Mouse (Mus musculus) hindbrain, embryonic 14.5 days (tissue): ENCODE data around the gene Smarcd1. TPM values are rescaled to one million over a fixed set of nuclear protein-coding genes. Genes with fewer than 3 reads are reported as not detected.

Experiments
- ATAC-seq: fragments of 200-750 bp; cut with Nextera tagmentation; 2 replicates; pipeline ENCODE4 v1.8.0; 2017; ENCODE audit warnings: moderate number of reproducible peaks, mild to moderate bottlenecking, moderate TSS enrichment, moderate library complexity; ENCODE audit not compliant: low FRiP score
- DNase-seq: peaks from one replicate; pipeline ENCODE4 v3.0.0-alpha.2; 2015; ENCODE audit warnings: low spot score
- H3K27ac ChIP-seq: fragments of 300-500 bp; sonication (generic); 2 replicates; pipeline ENCODE4 v1.5.1; 2014; ENCODE audit warnings: mild to moderate bottlenecking, moderate library complexity
- H3K27me3 ChIP-seq: fragments of 300-500 bp; sonication (generic); 2 replicates; pipeline ENCODE4 v1.6.1; 2014; ENCODE audit warnings: mild to moderate bottlenecking, low read length, mixed read lengths; ENCODE audit not compliant: control insufficient read depth, insufficient read depth
- H3K36me3 ChIP-seq: fragments of 300-500 bp; sonication (generic); replicated peaks from 2 replicates; pipeline ENCODE4 v1.6.1; 2014; ENCODE audit not compliant: control insufficient read depth, insufficient read depth
- H3K4me1 ChIP-seq: fragments of 300-500 bp; sonication (generic); replicated peaks from 2 replicates; pipeline ENCODE4 v1.6.1; 2014; ENCODE audit warnings: antibody characterized with exemption, low read length, mixed read lengths; ENCODE audit not compliant: control insufficient read depth, insufficient read depth
- H3K4me2 ChIP-seq: fragments of 300-500 bp; sonication (generic); replicated peaks from 2 replicates; pipeline ENCODE4 v1.6.1; 2014; ENCODE audit warnings: mild to moderate bottlenecking, moderate library complexity
- H3K4me3 ChIP-seq: fragments of 300-500 bp; sonication (generic); replicated peaks from 2 replicates; pipeline ENCODE4 v1.5.1; 2014; ENCODE audit warnings: mild to moderate bottlenecking, low read length
- H3K9ac ChIP-seq: fragments of 300-500 bp; sonication (generic); 2 replicates; pipeline ENCODE4 v1.6.1; 2014
- H3K9me3 ChIP-seq: fragments of 300-500 bp; sonication (generic); 2 replicates; pipeline ENCODE4 v1.6.1; 2016; ENCODE audit warnings: low read length; ENCODE audit not compliant: control insufficient read depth
- whole genome bisulfite sequencing: fragments of 180-500 bp; shearing (Covaris S2); extraction: QIAGEN DNeasy Blood & Tissue Kit; methylation state at CpG from one replicate; pipeline ENCODE4 v1.1.7; 2014; 5-methylcytosine and 5-hydroxymethylcytosine counted together
- polyA plus RNA-seq: library from polyadenylated mRNA; unstranded; fragments of >200 nt; fragmentation: Nextera tagmentation; extraction: Ambion mirVana; gene quantifications from 2 replicates; pipeline ENCODE4 v1.2.1, GENCODE M21; 2014

The Smarcd1 gene
- polyA plus RNA-seq, 1 experiment from 2014 or later: 107 TPM

DNA sequence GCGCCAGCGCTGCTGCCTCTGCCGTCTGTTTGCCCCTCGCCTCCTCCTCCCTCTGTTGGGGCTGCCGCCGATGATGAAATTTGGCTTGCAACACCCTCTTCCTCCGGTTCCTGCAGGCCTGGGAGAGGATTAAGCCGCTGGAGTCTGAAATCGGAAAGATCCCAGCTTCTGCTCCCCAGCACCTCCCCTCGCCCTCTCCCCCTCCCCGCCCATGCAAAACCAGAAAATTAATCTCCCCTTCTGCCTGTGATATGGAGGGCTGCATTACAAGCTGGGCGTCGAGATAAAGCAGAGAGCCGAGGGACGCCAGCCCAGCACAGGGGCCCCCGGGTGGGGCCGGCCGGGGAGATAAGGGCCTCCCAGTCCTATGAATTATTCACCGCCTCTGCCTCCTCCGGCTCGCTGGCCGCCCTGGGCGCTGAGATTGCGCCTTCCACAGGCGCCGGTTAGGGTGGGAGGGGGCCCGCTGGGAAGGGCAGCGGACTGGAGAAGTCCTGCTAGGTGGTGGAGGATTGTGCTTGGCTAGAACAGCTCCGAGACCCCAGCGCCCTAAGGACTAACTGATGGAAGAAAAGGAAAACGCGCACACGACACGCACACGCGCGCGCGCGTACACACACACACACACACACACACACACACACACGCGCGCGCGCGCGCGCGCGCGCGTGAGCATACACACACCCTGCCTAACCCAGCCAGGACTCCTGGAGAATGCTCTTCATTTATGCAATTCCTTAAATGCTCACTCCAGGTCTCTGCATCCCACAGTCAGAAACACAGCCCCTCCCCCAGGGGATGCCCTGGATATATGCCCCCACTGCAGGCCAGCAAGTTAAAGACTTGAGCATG lies 37.1 kb upstream of the Smarcd1 start:
- peak overlapping the region; percentile 75 for H3K9ac ChIP-seq
- H3K4me1 ChIP-seq: peaks cover 38% of the 10 kb centered on the region
- ATAC-seq (peak; percentile 67), DNase-seq (peak; percentile 75)
- H3K9me3 ChIP-seq: no peaks in the 10 kb centered on the region
- H3K27ac ChIP-seq: peak overlapping the region; percentile 87
- no peaks in the 10 kb centered on the region for H3K36me3 ChIP-seq
- H3K4me2 ChIP-seq: peak overlapping the region; percentile 90
- WGBS: 1% methylated on average over 39 of the region's 52 CpGs
- peak overlapping the region; percentile 39 for H3K4me3 ChIP-seq
- no peaks in the 10 kb centered on the region for H3K27me3 ChIP-seq

DNA sequence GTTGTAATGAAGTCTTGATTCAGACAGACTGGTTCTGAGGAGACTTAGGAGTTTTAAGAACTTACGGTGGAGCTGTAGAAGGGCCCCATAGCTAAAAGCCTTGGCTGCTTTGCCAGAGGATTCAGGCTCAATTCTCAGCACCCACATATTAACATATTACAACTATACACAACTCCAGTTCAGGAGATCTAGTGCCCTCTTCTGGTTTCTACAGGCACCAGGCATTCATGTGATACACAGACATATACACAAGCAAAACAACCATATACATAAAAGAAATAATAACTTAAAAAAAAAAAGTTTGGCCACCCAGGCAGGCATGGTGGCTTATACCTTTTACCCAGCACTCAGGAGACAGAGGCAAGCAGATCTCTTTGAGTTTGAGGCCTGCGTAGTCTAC lies 34.4 kb upstream of the Smarcd1 start:
- WGBS: 98% methylated on average over 2 of the region's 2 CpGs
- H3K4me1 ChIP-seq: peaks cover 52% of the 10 kb centered on the region
- no peak for ATAC-seq
- H3K27me3 ChIP-seq: no peaks in the 10 kb centered on the region
- H3K9me3 ChIP-seq: no peaks in the 10 kb centered on the region
- 0 out of 2 replicates have a peak, but pooled peaks cover 1% of the 10 kb centered on the region for H3K36me3 ChIP-seq
- no peak for DNase-seq
- H3K4me3 ChIP-seq: no peak overlapping the region
- no peak overlapping the region for H3K27ac ChIP-seq
- H3K4me2 ChIP-seq: no peak overlapping the region
- H3K9ac ChIP-seq: no peak overlapping the region

DNA sequence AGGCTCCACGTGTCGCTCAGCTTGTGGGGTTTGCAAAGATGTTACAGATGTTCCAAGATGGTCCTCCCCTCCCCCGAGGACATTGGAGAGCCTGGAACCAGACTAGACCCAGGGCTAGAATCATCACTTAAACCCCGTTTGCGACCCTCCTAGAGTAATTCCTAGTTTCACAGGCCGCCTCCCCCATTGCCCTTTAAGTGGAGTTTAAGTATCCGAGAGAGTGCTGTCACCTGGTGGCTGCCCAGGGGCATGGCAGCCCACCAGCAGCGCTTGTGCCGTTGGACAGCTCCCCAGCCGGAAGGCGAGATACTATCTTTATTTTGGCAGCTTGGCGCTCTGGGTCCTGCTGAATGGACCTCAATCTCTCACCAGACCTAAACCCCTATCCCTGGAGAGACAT lies 33.0 kb upstream of the Smarcd1 start:
- Histone ChIP-seq H3K9me3 (no peaks in the 10 kb centered on the region), H3K4me2 (peak overlapping the region; percentile 69), H3K27ac (peak overlapping the region; percentile 92), H3K9ac (0 out of 2 replicates have a peak overlapping the region, but pooled peaks have one; percentile 16), H3K27me3 (no peaks in the 10 kb centered on the region), H3K4me1 (peaks cover 61% of the 10 kb centered on the region), H3K4me3 (no peak overlapping the region), H3K36me3 (0 out of 2 replicates have a peak, but pooled peaks cover 12% of the 10 kb centered on the region)
- under 1% methylated on average over 12 of the region's 12 CpGs for WGBS
- ATAC-seq (no peak), DNase-seq (peak; percentile 83)

DNA sequence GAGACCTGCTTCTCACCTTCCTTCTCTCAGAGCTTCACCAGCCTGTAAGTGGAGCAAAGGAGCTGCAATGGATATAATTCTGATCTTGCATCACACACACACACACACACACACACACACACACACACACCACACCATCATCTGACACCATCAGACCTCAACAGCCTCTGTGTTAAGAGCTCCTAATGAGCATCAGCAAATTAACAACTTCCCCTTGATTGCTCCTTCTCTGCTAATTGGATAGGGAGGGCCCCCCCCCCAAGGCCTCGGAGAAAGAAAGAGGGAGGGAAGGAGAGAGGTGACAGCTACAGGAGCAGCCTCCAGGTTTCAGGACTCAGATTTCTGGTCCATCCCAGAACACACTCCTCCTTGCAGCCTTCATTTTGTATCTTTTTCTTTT lies 32.5 kb upstream of the Smarcd1 start:
- Histone ChIP-seq H3K9ac (peak overlapping the region; percentile 99), H3K4me1 (peaks cover 58% of the 10 kb centered on the region)
- no peak for ATAC-seq

DNA sequence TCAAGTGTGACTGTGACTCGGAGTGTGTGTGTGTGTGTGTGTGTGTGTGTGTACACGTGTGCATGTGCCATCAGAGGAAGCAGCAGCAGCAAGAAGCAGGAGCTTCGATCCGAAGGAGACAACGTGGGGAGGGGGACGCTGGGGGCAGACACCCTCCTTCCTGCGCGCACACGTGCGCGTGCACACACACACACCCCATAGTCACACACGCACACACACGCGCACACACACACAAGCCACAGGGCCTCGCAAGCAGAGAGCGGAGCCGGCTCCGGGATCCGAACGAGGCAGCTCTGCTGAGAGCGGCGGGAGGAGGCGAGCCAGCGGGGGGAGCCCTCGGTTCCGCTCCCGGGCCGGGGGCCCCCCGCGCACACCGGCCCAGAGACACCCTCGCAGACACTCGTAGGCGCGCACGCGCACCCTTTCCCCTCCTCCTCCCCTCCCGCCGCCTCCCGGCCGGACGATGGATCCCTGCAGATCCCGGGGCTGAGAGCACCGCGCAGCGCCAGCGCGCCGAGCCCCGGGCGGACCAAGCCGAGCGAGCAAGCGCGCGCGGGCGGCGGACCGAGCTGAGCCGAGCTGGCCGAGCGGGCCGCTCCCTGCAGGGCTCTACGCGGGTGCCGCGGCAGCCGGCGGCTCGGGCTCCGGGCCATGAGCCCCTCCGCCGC lies 31.6 kb upstream of the Smarcd1 start, which contains the start of gene Asic1:
Gene Asic1 (plus strand): TSS at position 215 of the 668 bp plus-strand sequence.
- Histone ChIP-seq H3K36me3 (peaks cover 19% of the 10 kb centered on the region; the same call in 1 of the 2 replicates), H3K9me3 (no peaks in the 10 kb centered on the region), H3K4me1 (peaks cover 49% of the 10 kb centered on the region), H3K4me3 (peak within 1 kb of the TSS; percentile 90), H3K27ac (peak within 1 kb of the TSS; percentile 92), H3K27me3 (no peaks in the 10 kb centered on the region), H3K9ac (peak within 1 kb of the TSS; percentile 99), H3K4me2 (peak within 1 kb of the TSS; percentile 69)
- WGBS: under 1% methylated on average over 60 of the region's 74 CpGs
- ATAC-seq (peak; percentile 66), DNase-seq (peak; percentile 67)

More for the DNA sequence above, 32.5 kb upstream of the Smarcd1 start:
- DNase-seq: no peak
- peak overlapping the region; percentile 92 for H3K27ac ChIP-seq
- H3K27me3 ChIP-seq: no peaks in the 10 kb centered on the region
- peak overlapping the region; percentile 90 for H3K4me3 ChIP-seq
- H3K36me3 ChIP-seq: peaks cover 17% of the 10 kb centered on the region; the same call in 1 of the 2 replicates
- WGBS: 0% methylated on average over 1 of the region's 1 CpGs
- H3K4me2 ChIP-seq: peak overlapping the region; percentile 69
- no peaks in the 10 kb centered on the region for H3K9me3 ChIP-seq

DNA sequence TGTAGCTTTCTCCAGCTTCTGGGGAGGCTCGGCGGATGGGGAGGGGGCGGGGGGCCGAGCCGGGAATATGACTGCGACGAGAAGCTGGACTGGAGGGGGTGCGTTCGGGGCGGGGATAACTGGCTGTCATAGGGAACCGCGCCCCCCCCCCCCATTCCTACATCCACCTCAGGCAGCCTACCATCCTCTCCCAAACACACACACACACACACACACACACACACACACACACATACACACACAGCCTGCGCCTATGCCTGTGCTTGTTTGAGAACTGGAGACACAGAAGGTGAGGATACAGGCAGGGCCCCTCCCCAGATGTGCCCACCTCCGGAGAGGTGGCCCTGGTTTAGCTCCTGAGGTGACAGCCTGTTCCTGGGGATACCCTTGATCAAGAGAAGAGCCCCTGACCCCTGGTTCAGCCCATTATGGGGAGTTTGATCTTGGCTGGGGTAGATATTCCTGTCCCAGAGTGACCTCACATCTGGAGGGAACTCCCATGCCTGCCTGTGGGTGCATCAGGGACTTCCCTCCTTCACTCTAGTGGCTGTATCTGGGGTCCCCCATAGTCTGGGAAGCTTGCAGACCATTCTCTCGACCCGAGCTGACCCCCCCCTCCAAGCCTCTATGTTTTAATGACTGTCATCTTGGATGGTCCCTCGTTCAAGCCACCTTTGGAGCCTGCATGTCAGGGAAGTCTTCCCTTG lies 30.8 kb upstream of the Smarcd1 start:
- H3K9me3 ChIP-seq: no peaks in the 10 kb centered on the region
- WGBS: 14% methylated on average over 9 of the region's 17 CpGs
- ATAC-seq: peak; percentile 53
- peaks cover 51% of the 10 kb centered on the region for H3K4me1 ChIP-seq
- H3K27ac ChIP-seq: peak overlapping the region; percentile 92
- H3K4me3 ChIP-seq: peak overlapping the region; percentile 90
- no peaks in the 10 kb centered on the region for H3K27me3 ChIP-seq
- peak overlapping the region; percentile 99 for H3K9ac ChIP-seq
- DNase-seq: no peak
- H3K4me2 ChIP-seq: peak overlapping the region; percentile 69
- H3K36me3 ChIP-seq: peaks cover 25% of the 10 kb centered on the region

DNA sequence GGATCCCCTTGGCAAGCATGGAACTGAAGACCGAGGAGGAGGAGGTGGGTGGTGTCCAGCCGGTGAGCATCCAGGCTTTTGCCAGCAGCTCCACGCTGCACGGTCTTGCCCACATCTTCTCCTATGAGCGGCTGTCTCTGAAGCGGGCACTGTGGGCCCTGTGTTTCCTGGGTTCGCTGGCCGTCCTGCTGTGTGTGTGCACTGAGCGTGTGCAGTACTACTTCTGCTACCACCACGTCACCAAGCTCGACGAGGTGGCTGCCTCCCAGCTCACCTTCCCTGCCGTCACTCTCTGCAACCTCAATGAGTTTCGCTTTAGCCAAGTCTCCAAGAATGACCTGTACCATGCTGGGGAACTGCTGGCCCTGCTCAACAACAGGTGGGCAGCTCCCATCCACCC lies 30.1 kb upstream of the Smarcd1 start:
- H3K9me3 ChIP-seq: no peaks in the 10 kb centered on the region
- peak overlapping the region; percentile 69 for H3K4me2 ChIP-seq
- H3K4me1 ChIP-seq: peaks cover 53% of the 10 kb centered on the region
- no peak for ATAC-seq
- peaks cover 29% of the 10 kb centered on the region for H3K36me3 ChIP-seq
- no peaks in the 10 kb centered on the region for H3K27me3 ChIP-seq
- 0 out of 2 replicates have a peak overlapping the region, but pooled peaks have one; percentile 92 for H3K27ac ChIP-seq
- 68% methylated on average over 14 of the region's 14 CpGs for whole genome bisulfite sequencing
- DNase-seq: no peak
- peak overlapping the region; percentile 90 for H3K4me3 ChIP-seq
- peak overlapping the region; percentile 99 for H3K9ac ChIP-seq

DNA sequence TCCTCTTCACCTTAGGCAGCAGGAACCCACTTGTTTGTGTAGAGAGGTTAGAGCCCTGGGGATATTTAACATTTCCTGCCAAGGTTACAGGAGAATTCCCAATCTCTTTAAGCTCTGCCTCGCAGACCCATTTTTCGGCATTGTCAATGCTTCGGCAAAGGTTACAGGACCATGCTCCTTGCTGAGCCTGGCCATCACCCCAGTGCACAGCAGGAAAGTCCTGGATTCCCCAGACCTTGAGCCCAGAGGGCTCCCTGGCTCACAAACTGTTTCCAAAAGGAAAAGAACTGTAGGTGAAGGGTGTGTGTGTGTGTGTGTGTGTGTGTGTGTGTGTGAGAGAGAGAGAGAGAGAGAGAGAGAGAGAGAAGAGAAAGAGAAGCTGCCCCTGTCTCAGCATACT lies 27.1 kb upstream of the Smarcd1 start:
- H3K36me3 ChIP-seq: peaks cover 29% of the 10 kb centered on the region
- H3K4me3 ChIP-seq: no peak overlapping the region
- DNase-seq: no peak
- no peaks in the 10 kb centered on the region for H3K9me3 ChIP-seq
- 0 out of 2 replicates have a peak overlapping the region, but pooled peaks have one; percentile 22 for H3K9ac ChIP-seq
- no peak for ATAC-seq
- peak overlapping the region; percentile 69 for H3K4me2 ChIP-seq
- H3K4me1 ChIP-seq: peaks cover 49% of the 10 kb centered on the region
- 77% methylated on average over 3 of the region's 3 CpGs for WGBS
- no peak overlapping the region; the same call in 1 of the 2 replicates for H3K27ac ChIP-seq
- H3K27me3 ChIP-seq: no peaks in the 10 kb centered on the region
